In the genomic region with DNA sequence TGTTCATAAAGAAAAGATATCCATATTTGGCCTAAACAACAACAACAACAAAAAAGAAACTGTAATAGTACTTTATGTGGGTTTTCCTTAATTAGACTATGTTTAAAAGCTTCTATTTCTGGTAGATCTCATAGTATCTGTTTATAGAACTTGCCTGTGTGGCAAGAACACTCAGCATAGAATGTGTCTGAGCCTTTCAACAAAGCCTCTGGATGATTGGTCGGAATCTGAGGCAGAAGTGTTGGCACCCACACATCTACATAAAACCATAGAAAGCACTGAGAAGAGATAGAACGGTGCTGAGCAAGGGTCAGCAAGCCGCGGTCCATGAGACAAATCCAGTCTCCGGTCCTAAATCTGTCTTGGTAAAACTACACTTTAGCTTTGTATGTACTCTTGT, we compare ENCODE assay signal across 17 mouse cellular contexts.
"Had no signal": no experiment of that assay in that cellular context is flagged by ENCODE, and none has a peak within 500 bp of the region (broad histone marks: within the 10 kb centered on the region; RNA-seq: fewer than 3 reads in every experiment).

No protein-coding gene starts in this region.

- H3K9me3 ChIP-seq: limb, embryonic 15.5 days; liver, embryonic 12.5 days; midbrain, embryonic 10.5 days; neural tube, embryonic 13.5 days had no signal

- H3K9ac ChIP-seq: limb, embryonic 15.5 days; liver, embryonic 12.5 days; lung, embryonic 14.5 days; neural tube, embryonic 13.5 days had no signal

- H3K4me1 ChIP-seq: limb, embryonic 15.5 days; liver, embryonic 12.5 days; midbrain, embryonic 10.5 days; neural tube, embryonic 13.5 days had no signal

- H3K27me3 ChIP-seq: limb, embryonic 15.5 days; liver, embryonic 12.5 days; neural tube, embryonic 13.5 days had no signal

- H3K27ac ChIP-seq: kidney, postnatal 0 days; limb, embryonic 15.5 days; liver, embryonic 12.5 days; midbrain, embryonic 10.5 days; neural tube, embryonic 13.5 days had no signal

- H3K4me2 ChIP-seq: limb, embryonic 15.5 days; liver, embryonic 12.5 days; lung, embryonic 14.5 days; neural tube, embryonic 13.5 days had no signal

- DNase-seq: kidney, postnatal 36 days; layer of hippocampus, adult 9-11 months; layer of hippocampus, postnatal 36 days; lung, embryonic 14.5 days; lung, postnatal 10 days; lung, postnatal 4 days; retina, postnatal 1 day; right cerebral cortex, postnatal 4 days; spleen, adult 18-20 months; thymus, adult 2 months; thymus, postnatal 25 days had no signal

- H3K36me3 ChIP-seq: limb, embryonic 15.5 days; liver, embryonic 12.5 days; midbrain, embryonic 10.5 days; neural tube, embryonic 13.5 days had no signal

- ATAC-seq: liver, embryonic 12.5 days; midbrain, embryonic 16.5 days had no signal

- H3K4me3 ChIP-seq: limb, embryonic 15.5 days; liver, embryonic 12.5 days; midbrain, embryonic 10.5 days; neural tube, embryonic 13.5 days had no signal
